Mouse (Mus musculus) neural tube, embryonic 14.5 days (tissue): ENCODE measurements around the gene Slc16a2. TPM values are rescaled to one million over a fixed set of nuclear protein-coding genes. Genes with fewer than 3 reads are reported as not detected.
"Not testable (repeated sequence)": the region's sequence is repeated elsewhere in the genome, so short reads cannot be mapped to it uniquely, and the experiment has no call there.

Experiments
- ATAC-seq: fragments of 200-750 bp; cut with Nextera tagmentation; 2 replicates; pipeline ENCODE4 v1.8.0; 2017; ENCODE audit warnings: low read depth, mild to moderate bottlenecking, moderate TSS enrichment, moderate library complexity
- H3K27ac ChIP-seq: fragments of 300-500 bp; sonication (generic); 2 replicates; pipeline ENCODE4 v1.5.1; 2014; ENCODE audit warnings: low read depth, mild to moderate bottlenecking, control low read depth, low read length, moderate library complexity, mixed read lengths
- H3K27me3 ChIP-seq: fragments of 300-500 bp; sonication (generic); 2 replicates; pipeline ENCODE4 v1.6.1; 2014; ENCODE audit warnings: low read length; ENCODE audit not compliant: control insufficient read depth, insufficient read depth
- H3K36me3 ChIP-seq: fragments of 300-500 bp; sonication (generic); 2 replicates; pipeline ENCODE4 v1.6.1; 2014; ENCODE audit warnings: low read length, mixed read lengths; ENCODE audit not compliant: control insufficient read depth, insufficient read depth
- H3K4me1 ChIP-seq: fragments of 300-500 bp; sonication (generic); 2 replicates; pipeline ENCODE4 v1.6.1; 2014; ENCODE audit warnings: low read length; ENCODE audit not compliant: control insufficient read depth, insufficient read depth
- H3K4me2 ChIP-seq: fragments of 300-500 bp; sonication (generic); 2 replicates; pipeline ENCODE4 v1.6.1; 2014; ENCODE audit warnings: mild to moderate bottlenecking, low read depth, low read length, control low read depth
- H3K4me3 ChIP-seq: fragments of 300-500 bp; sonication (generic); 2 replicates; pipeline ENCODE4 v1.5.1; 2014; ENCODE audit warnings: low read depth, low read length, control low read depth, mixed read lengths
- H3K9ac ChIP-seq: fragments of 300-500 bp; sonication (generic); replicated peaks from 2 replicates; pipeline ENCODE4 v1.6.1; 2014; ENCODE audit warnings: low read depth, mild to moderate bottlenecking, control low read depth, low read length, mixed read lengths
- H3K9me3 ChIP-seq: fragments of 300-500 bp; sonication (generic); 2 replicates; pipeline ENCODE4 v1.6.1; 2016; ENCODE audit warnings: low read length; ENCODE audit not compliant: control insufficient read depth
- WGBS: fragments of 180-500 bp; shearing (Covaris S2); extraction: QIAGEN DNeasy Blood & Tissue Kit; methylation state at CpG from one replicate; pipeline ENCODE4 v1.1.7; 2014; 5-methylcytosine and 5-hydroxymethylcytosine counted together
- polyA plus RNA-seq: library from polyadenylated mRNA; unstranded; fragments of >200 nt; fragmentation: Nextera tagmentation; extraction: Ambion mirVana; gene quantifications from 2 replicates; pipeline ENCODE4 v1.2.1, GENCODE M21; 2014

Gene Slc16a2
- polyA plus RNA-seq, 1 experiment from 2014 or later, result 25.2 TPM

DNA sequence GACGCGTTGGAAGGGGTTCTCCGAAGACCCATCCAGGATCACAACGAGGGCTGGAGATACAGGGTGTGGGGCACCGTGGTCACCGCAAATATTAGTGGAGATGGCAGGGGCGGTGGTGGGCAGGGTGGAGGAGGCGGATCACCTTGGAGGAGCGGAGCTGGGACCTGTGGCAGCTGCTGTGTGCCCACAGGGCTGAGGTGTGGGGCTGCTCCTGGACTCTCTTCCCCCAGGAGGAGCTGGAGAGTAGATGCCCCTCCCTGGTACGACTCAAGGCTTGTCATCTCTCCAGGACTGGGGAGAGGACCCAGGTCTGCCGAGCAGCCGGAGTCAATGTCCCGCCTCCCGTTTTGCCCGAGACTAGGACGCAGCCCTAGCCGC lies 127.0 kb downstream of the Slc16a2 start:
- no peaks in the 10 kb centered on the region for H3K36me3 ChIP-seq
- H3K4me1 ChIP-seq, result no peaks in the 10 kb centered on the region
- 3% methylated on average over 16 of the region's 17 CpGs for WGBS
- peak overlapping the region; percentile 62 for H3K27ac ChIP-seq
- peak overlapping the region; percentile 36 for H3K4me3 ChIP-seq
- H3K9ac ChIP-seq, result peak overlapping the region; percentile 55
- peak; percentile 53; the same call in 1 of the 2 replicates for ATAC-seq
- H3K27me3 ChIP-seq, result peaks cover 9% of the 10 kb centered on the region
- H3K9me3 ChIP-seq, result no peaks in the 10 kb centered on the region
- peak overlapping the region; percentile 70 for H3K4me2 ChIP-seq

GRCm38 (mm10) chrX:103694381-103694780 lies 127.4 kb downstream of the Slc16a2 start:
- Histone ChIP-seq H3K36me3 (no peaks in the 10 kb centered on the region), H3K9ac (no peak overlapping the region), H3K27ac (no peak overlapping the region), H3K4me1 (no peaks in the 10 kb centered on the region), H3K27me3 (peaks cover 9% of the 10 kb centered on the region), H3K9me3 (no peaks in the 10 kb centered on the region), H3K4me3 (no peak overlapping the region; the same call in 1 of the 2 replicates), H3K4me2 (peak overlapping the region; percentile 70)
- WGBS, result 26% methylated on average over 10 of the region's 10 CpGs
- no peak for ATAC-seq

GRCm38 (mm10) chrX:103692916-103693315 lies 128.9 kb downstream of the Slc16a2 start:
- Histone ChIP-seq H3K36me3 (no peaks in the 10 kb centered on the region), H3K4me2 (no peak overlapping the region), H3K9me3 (no peaks in the 10 kb centered on the region), H3K27ac (no peak overlapping the region), H3K27me3 (peaks cover 9% of the 10 kb centered on the region), H3K9ac (no peak overlapping the region), H3K4me3 (no peak overlapping the region), H3K4me1 (no peaks in the 10 kb centered on the region)
- WGBS, result 85% methylated on average over 5 of the region's 5 CpGs
- no peak for ATAC-seq

DNA sequence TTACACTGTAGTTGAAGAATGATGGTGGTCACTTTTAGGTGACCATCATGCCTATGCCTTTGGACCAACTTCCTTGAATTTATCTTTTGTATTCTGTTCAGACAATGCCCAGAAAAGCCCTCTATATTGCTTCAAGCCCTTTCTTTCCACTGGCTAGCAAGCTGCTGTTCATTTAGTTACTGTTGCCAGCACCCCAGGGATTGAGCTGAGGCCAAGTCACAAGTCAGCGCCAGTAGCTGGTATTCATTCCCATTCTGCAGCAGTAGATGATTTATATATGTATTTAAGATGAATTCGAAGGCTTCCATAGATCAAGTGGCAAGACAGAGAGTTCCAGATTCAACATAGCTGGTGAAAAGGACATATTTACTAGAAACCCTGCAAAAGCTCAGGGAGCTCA lies 133.2 kb downstream of the Slc16a2 start:
- no peaks in the 10 kb centered on the region for H3K36me3 ChIP-seq
- H3K27me3 ChIP-seq, result no peaks in the 10 kb centered on the region; the same call in 1 of the 2 replicates
- H3K4me1 ChIP-seq, result no peaks in the 10 kb centered on the region
- no peak for ATAC-seq
- WGBS, result 71% methylated on average over 2 of the region's 2 CpGs
- no peaks in the 10 kb centered on the region for H3K9me3 ChIP-seq
- H3K4me2 ChIP-seq, result no peak overlapping the region
- H3K9ac ChIP-seq, result no peak overlapping the region
- H3K4me3 ChIP-seq, result no peak overlapping the region
- H3K27ac ChIP-seq, result no peak overlapping the region

GRCm38 (mm10) chrX:103674674-103675073 lies 147.1 kb downstream of the Slc16a2 start:
- H3K36me3 ChIP-seq, result no peaks in the 10 kb centered on the region
- H3K9me3 ChIP-seq, result no peaks in the 10 kb centered on the region
- no peaks in the 10 kb centered on the region for H3K4me1 ChIP-seq
- H3K27me3 ChIP-seq, result peaks cover 3% of the 10 kb centered on the region; the same call in 1 of the 2 replicates
- H3K27ac ChIP-seq, result no peak overlapping the region
- no peak overlapping the region for H3K4me3 ChIP-seq
- WGBS, result 21% methylated on average over 2 of the region's 2 CpGs
- no peak for ATAC-seq
- no peak overlapping the region for H3K4me2 ChIP-seq
- no peak overlapping the region for H3K9ac ChIP-seq

DNA sequence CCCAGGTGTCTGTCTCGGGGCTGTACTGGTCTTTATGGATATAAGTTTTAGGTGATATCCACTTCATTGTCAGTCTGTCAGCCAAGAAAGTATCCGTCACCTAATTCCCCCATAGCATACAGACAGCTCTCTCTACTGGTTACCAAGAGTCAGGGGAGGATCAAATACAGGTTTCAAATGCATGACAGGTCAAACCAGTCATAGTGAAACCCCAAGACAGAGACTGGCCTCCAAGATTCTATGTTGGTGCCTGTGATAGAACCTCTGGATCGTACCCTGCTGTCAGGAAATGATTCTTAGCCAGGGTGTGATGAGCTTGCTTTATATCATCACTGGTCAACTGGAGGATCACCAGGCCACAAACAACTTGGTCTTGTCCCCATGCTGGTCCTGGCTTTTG lies 148.0 kb downstream of the Slc16a2 start:
- Histone ChIP-seq H3K27ac (no peak overlapping the region), H3K36me3 (no peaks in the 10 kb centered on the region), H3K4me3 (no peak overlapping the region), H3K9ac (no peak overlapping the region), H3K27me3 (peaks cover 3% of the 10 kb centered on the region; the same call in 1 of the 2 replicates), H3K4me2 (no peak overlapping the region), H3K4me1 (no peaks in the 10 kb centered on the region), H3K9me3 (no peaks in the 10 kb centered on the region)
- WGBS, result 83% methylated on average over 3 of the region's 3 CpGs
- ATAC-seq, result no peak

DNA sequence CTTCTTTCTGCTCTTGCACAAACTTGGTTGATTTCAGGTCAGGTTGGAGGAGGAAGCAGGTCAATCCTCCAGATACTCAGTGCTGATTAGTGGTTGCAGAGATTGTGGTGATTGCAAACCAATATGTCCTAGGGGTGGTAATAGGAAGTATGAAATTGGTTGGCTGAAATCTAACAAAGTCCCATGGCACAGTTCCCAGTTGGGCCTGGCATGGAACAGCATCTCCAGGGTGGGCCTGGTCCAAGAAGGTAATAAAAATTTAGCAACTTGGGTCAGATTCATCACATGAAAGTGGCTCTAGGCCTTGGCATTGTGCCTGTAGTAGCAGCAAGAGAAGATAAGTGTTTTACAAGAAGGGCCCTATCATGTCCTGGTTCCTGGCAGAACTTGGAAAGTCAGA lies 151.5 kb downstream of the Slc16a2 start:
- Histone ChIP-seq H3K27ac (no peak overlapping the region), H3K4me2 (no peak overlapping the region), H3K4me3 (no peak overlapping the region), H3K9me3 (no peaks in the 10 kb centered on the region), H3K4me1 (no peaks in the 10 kb centered on the region), H3K27me3 (peaks cover 3% of the 10 kb centered on the region; the same call in 1 of the 2 replicates), H3K36me3 (no peaks in the 10 kb centered on the region), H3K9ac (no peak overlapping the region)
- no peak for ATAC-seq

DNA sequence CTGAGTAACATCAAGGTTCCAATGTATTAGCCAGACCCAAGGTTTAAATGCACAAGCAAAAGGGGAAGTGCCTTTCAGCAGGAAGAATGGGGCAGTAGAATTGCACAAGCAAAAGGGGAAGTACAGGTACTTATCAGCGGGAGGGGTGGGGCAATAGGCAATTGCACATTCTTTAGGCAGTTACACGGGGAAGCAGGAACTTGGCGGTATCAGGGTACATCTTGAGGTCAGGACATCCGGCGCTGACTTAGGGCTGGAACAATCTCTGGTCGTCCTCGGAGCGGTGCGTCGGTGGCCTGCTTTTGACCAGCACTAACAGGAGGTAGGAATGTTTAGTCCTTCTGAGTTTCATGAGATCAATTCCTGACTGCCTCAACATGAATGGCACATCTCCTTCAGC lies 157.3 kb downstream of the Slc16a2 start:
- not testable (repeated sequence) for H3K36me3 ChIP-seq, H3K4me2 ChIP-seq, H3K27ac ChIP-seq, H3K27me3 ChIP-seq, H3K4me1 ChIP-seq, H3K9ac ChIP-seq, H3K4me3 ChIP-seq, ATAC-seq, H3K9me3 ChIP-seq
- whole genome bisulfite sequencing, result 89% methylated on average over 10 of the region's 10 CpGs

GRCm38 (mm10) chrX:103658985-103659384 lies 162.8 kb downstream of the Slc16a2 start:
- no peaks in the 10 kb centered on the region for H3K36me3 ChIP-seq
- no peak for ATAC-seq
- no peaks in the 10 kb centered on the region for H3K4me1 ChIP-seq
- H3K9ac ChIP-seq, result no peak overlapping the region
- 53% methylated on average over 4 of the region's 4 CpGs for WGBS
- H3K4me3 ChIP-seq, result no peak overlapping the region
- H3K9me3 ChIP-seq, result no peaks in the 10 kb centered on the region
- H3K4me2 ChIP-seq, result no peak overlapping the region
- 0 out of 2 replicates have a peak, but pooled peaks cover 2% of the 10 kb centered on the region for H3K27me3 ChIP-seq
- no peak overlapping the region for H3K27ac ChIP-seq
